Mouse (Mus musculus) C2C12 (cell line): ENCODE results near the gene Pex1.

Experiments used
- CTCF ChIP-seq: IDR thresholded peaks from one replicate; pipeline ENCODE4 v1.5.1; 2011; ENCODE audit not compliant: control insufficient read depth, insufficient read depth, insufficient read length
- MYOG ChIP-seq: IDR thresholded peaks from one replicate; pipeline ENCODE4 v1.6.1; 2011; ENCODE audit not compliant: control insufficient read depth, insufficient read length; ENCODE audit errors: extremely low read depth
- USF1 ChIP-seq: IDR thresholded peaks from one replicate; pipeline ENCODE4 v1.6.1; 2011; ENCODE audit warnings: low read depth, mild to moderate bottlenecking, control low read depth, moderate library complexity

GRCm38 (mm10) chr5:3554198-3554597, 41.7 kb upstream of the Pex1 start:
- TF ChIP-seq CTCF: no peak
- no peak for TF ChIP-seq MYOG
- TF ChIP-seq USF1: no peak
